Mouse (Mus musculus): ENCODE results near the gene H1f0. TPM values are rescaled to one million over a fixed set of nuclear protein-coding genes. Genes with fewer than 3 reads are reported as not detected.
A peak's percentile ranks its signal among the peaks of the same experiment; 100 is the strongest.

Gene H1f0
- total RNA-seq, 4 experiments from 2014 or later, result 73.6 to 88.0 (median 81.8) TPM

DNA sequence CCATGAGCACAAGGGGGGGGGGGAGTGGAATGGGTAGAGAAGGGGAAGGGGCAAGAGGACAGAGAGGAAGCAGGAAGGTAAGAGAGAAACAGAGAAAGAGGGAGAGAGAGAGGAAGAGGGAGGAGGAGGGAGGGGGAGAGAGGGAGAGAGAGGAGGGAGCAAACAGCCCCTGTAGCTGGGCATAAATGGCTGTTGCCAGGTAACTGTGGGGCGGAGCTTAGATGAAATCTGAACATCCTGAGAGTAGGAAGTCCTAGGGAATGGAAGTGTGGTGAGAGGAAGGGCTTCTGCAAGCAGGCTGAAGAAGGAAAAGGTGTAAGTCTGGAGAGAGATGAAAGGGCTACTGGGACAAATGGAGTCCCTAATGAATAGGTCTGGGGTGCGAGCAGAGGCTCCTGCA, 38.0 kb downstream of the H1f0 start:
- no peak for DNase-seq (ENCODE audit: low spot score in 2 of 2)

GRCm38 (mm10) chr15:79067631-79068030, 39.4 kb downstream of the H1f0 start:
- no peak for DNase-seq (ENCODE audit: low spot score in 2 of 2)

DNA sequence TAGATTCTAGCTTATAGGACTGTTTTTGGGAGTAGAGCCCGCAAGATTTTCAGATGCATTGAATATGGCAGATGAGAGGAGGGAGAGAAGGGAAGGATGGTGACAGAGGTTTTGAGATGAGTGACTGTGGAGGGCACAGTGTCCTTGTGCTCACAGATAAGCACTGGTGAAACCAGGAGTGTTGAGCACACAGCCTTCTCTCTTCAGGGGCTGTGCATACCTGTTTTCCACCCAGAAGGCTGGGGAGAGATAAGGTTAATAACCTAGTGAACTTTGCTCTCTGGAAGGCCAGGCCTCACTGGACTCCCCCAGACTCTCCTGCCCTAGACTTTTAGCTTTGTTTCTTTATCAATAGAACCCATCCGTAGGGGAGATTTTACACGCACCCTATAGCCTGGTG, 40.2 kb downstream of the H1f0 start:
- no peak for DNase-seq (ENCODE audit: low spot score in 2 of 2)

GRCm38 (mm10) chr15:79071117-79072039, 43.1 kb downstream of the H1f0 start:
- DNase-seq (ENCODE audit: low spot score in 2 of 2), result no peak

- no peak for DNase-seq (ENCODE audit: low spot score in 2 of 2)
Measured at GRCm38 (mm10) chr15:79073752-79074151, 45.5 kb downstream of the H1f0 start.

DNA sequence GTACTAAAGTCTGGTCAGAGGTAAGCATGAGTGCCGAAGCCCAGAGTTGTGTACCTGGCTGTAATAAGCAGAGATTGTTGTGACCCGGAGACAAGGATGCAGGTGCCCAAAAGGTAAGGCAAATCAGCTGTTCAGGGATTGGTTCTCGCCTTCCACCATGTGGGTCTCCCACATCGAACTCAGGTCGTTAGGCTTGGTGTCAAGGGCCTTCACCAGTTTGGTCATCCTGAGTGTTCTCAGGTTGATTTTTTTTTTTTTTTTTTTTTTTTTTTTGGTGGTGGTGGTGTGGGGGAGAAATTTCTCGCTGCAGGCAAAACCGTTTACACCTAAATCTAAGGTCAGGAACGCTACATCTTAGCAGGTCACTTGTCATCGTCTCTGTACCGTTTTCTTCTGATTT, 46.2 kb downstream of the H1f0 start:
- no peak for DNase-seq (ENCODE audit: low spot score in 2 of 2)

- peak; percentile 81 to 82 for DNase-seq (ENCODE audit: low spot score in 2 of 2)
Measured at GRCm38 (mm10) chr15:79074913-79075532, 46.8 kb downstream of the H1f0 start, which contains the start of gene Eif3l. Eif3l (plus strand) TSS chr15:79075179.

- DNase-seq (ENCODE audit: low spot score in 2 of 2), result no peak
Measured at GRCm38 (mm10) chr15:79075658-79076365, 47.6 kb downstream of the H1f0 start.

DNA sequence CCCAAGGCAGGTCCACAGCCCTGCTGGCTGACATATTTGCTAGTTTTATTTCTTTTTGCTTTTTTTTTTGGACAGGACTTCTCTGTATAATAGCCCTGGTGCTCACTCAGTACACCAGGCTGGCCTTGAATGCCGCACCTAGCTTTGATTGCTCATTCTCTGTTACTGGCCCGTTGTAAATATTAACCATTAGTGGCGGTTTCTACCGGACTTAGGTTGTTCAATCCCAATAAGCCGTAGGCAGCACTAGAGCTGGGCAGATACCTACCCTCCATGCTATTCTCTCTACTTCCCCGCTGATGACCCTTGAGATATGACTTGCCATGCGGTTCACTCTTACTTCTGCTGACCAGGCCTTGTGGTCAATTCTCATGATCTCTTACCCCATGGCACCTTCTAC, 51.3 kb downstream of the H1f0 start:
- DNase-seq (ENCODE audit: low spot score in 2 of 2), result no peak

Small RNAs within 50 kb of the gene (microRNA-seq; reads per million reads assigned to microRNA genes)
- 0.64 to 3.0 reads per million in 2 experiments for gene Mir6956

Other genes with a start within 250 kb of the H1f0 start
- 1 to 10 TPM; 6.6 to 8.2 (median 6.9) TPM for gene Card10, start 225.4 kb upstream of the H1f0 start, total RNA-seq (2022)
- gene Cdc42ep1, start 185.8 kb upstream of the H1f0 start, total RNA-seq (2022), result 10 to 100 TPM; 14.5 to 18.7 (median 16.2) TPM
- not detected for gene Lgals2, start 172.9 kb upstream of the H1f0 start, total RNA-seq (2022)
- gene Gga1, start 151.3 kb upstream of the H1f0 start, total RNA-seq (2022), result 10 to 100 TPM; 59.2 to 63.9 (median 62.6) TPM
- 1 to 10 TPM in 1 of 4 experiments, under 1 TPM in 2, not detected in 1; 0.34 to 1.2 (median 0.38) TPM for gene Gm49510, start 128.8 kb upstream of the H1f0 start, total RNA-seq (2022)
- gene Sh3bp1, start 128.7 kb upstream of the H1f0 start, total RNA-seq (2022), result 10 to 100 TPM; 28.9 to 33.0 (median 31.8) TPM
- gene Pdxp, start 114.5 kb upstream of the H1f0 start, total RNA-seq (2022), result 100 to 1,000 TPM; 140 to 156 (median 148) TPM
- 10 to 100 TPM; 16.9 to 40.3 (median 28.2) TPM for gene Lgals1, start 101.7 kb upstream of the H1f0 start, total RNA-seq (2022)
- 10 to 100 TPM; 34.4 to 41.8 (median 37.7) TPM for gene Nol12, start 93.5 kb upstream of the H1f0 start, total RNA-seq (2022)
- gene Triobp, start 80.7 kb upstream of the H1f0 start, total RNA-seq (2022), result 10 to 100 TPM in 2 of 4 experiments, 1 to 10 TPM in 2; 7.0 to 14.1 (median 11.5) TPM
- gene Galr3, start 13.4 kb downstream of the H1f0 start, total RNA-seq (2022), result 1 to 10 TPM in 1 of 4 experiments, under 1 TPM in 1, not detected in 2; 0.81 to 1.0 TPM
- 10 to 100 TPM; 17.3 to 23.9 (median 18.2) TPM for gene Ankrd54, start 34.4 kb downstream of the H1f0 start, total RNA-seq (2022)
- 10 to 100 TPM; 76.9 to 82.0 (median 77.9) TPM for gene Eif3l, start 46.7 kb downstream of the H1f0 start, total RNA-seq (2022)
- gene Micall1, start 80.4 kb downstream of the H1f0 start, total RNA-seq (2022), result 10 to 100 TPM; 36.0 to 40.9 (median 38.3) TPM
- 100 to 1,000 TPM in 1 of 4 experiments, 10 to 100 TPM in 3; 78.1 to 105 (median 92.0) TPM for gene Polr2f, start 112.6 kb downstream of the H1f0 start, total RNA-seq (2022)
- 10 to 100 TPM in 3 of 4 experiments, 1 to 10 TPM in 1; 9.4 to 12.9 (median 11.1) TPM for gene 1700088E04Rik, start 112.8 kb downstream of the H1f0 start, total RNA-seq (2022)
- gene Sox10, start 136.8 kb downstream of the H1f0 start, total RNA-seq (2022), result 10 to 100 TPM; 34.6 to 40.4 (median 37.8) TPM
- 10 to 100 TPM; 46.2 to 63.5 (median 50.6) TPM for gene Pick1, start 200.7 kb downstream of the H1f0 start, total RNA-seq (2022)
- gene Gm49486, start 200.9 kb downstream of the H1f0 start, total RNA-seq (2022), result under 1 TPM; 0.20 to 0.77 (median 0.49) TPM
- under 1 TPM in 1 of 4 experiments, not detected in 3; 0.30 TPM for gene Slc16a8, start 226.3 kb downstream of the H1f0 start, total RNA-seq (2022)

All from layer of hippocampus, adult 8-10 months (tissue).